Mouse (Mus musculus) fat pad, adult 2 months (tissue): Measurements from ENCODE around the gene Hyal4.

Experiments
- DNase-seq: peaks from one replicate; pipeline ENCODE4 v3.0.0-alpha.2; 2011; ENCODE audit warnings: low read depth, low spot score; ENCODE audit errors: extremely low read depth

The Hyal4 gene

GRCm38 (mm10) chr6:24748029-24748428 lies at the start of gene Hyal4:
TSS of gene Hyal4 (plus strand) at chr6:24748329.
- no peak for DNase-seq

GRCm38 (mm10) chr6:24707090-24707489 lies 41.0 kb upstream of the Hyal4 start:
- DNase-seq: no peak

- no peak for DNase-seq
These were observed 40.6 kb upstream of the Hyal4 start for GRCm38 (mm10) chr6:24707499-24707898.

GRCm38 (mm10) chr6:24721317-24722099 lies 26.6 kb upstream of the Hyal4 start:
- DNase-seq: peak; percentile 10

GRCm38 (mm10) chr6:24728130-24728529 lies 20.0 kb upstream of the Hyal4 start:
- DNase-seq: no peak

GRCm38 (mm10) chr6:24732945-24733344 lies 15.2 kb upstream of the Hyal4 start, which contains the start of gene Hyal6:
TSS of gene Hyal6 (plus strand) at chr6:24733245.
- DNase-seq: no peak

- DNase-seq: no peak
These were observed 13.6 kb upstream of the Hyal4 start for GRCm38 (mm10) chr6:24734565-24734964.

GRCm38 (mm10) chr6:24759281-24759680 lies 11.2 kb downstream of the Hyal4 start:
- DNase-seq: no peak

- no peak for DNase-seq
These were observed 18.1 kb downstream of the Hyal4 start for GRCm38 (mm10) chr6:24766261-24766660.

GRCm38 (mm10) chr6:24779182-24779581 lies 31.1 kb downstream of the Hyal4 start:
- no peak for DNase-seq

- no peak for DNase-seq
These were observed 42.8 kb downstream of the Hyal4 start, which contains the start of gene Spam1 for GRCm38 (mm10) chr6:24790888-24791287. TSS of gene Spam1 (plus strand) at chr6:24791188.
